Mouse (Mus musculus) embryonic facial prominence, embryonic 11.5 days (tissue): ENCODE measurements around the gene Slc2a13. TPM values are rescaled to one million over a fixed set of nuclear protein-coding genes. Genes with fewer than 3 reads are reported as not detected.

ENCODE experiments used
- ATAC-seq: fragments of 200-750 bp; cut with Nextera tagmentation; replicated peaks from 2 replicates; pipeline ENCODE4 v1.8.0; 2017; ENCODE audit warnings: low read depth; ENCODE audit not compliant: insufficient number of reproducible peaks, low FRiP score, low TSS enrichment
- DNase-seq: peaks from one replicate; pipeline ENCODE4 v3.0.0-alpha.2; 2015; ENCODE audit warnings: low spot score
- H3K27ac ChIP-seq: fragments of 300-500 bp; sonication (generic); replicated peaks from 2 replicates; pipeline ENCODE4 v1.5.1; 2014; ENCODE audit warnings: mild to moderate bottlenecking, low read depth, low read length, control low read depth
- H3K27me3 ChIP-seq: fragments of 300-500 bp; sonication (generic); 2 replicates; pipeline ENCODE4 v1.6.1; 2014; ENCODE audit warnings: mild to moderate bottlenecking, low read length, moderate library complexity, mixed read lengths; ENCODE audit not compliant: control insufficient read depth, insufficient read depth
- H3K36me3 ChIP-seq: fragments of 300-500 bp; sonication (generic); replicated peaks from 2 replicates; pipeline ENCODE4 v1.6.1; 2014; ENCODE audit warnings: low read depth, mild to moderate bottlenecking, low read length, moderate library complexity, mixed read lengths; ENCODE audit not compliant: control insufficient read depth, insufficient read depth
- H3K4me1 ChIP-seq: fragments of 300-500 bp; sonication (generic); 2 replicates; pipeline ENCODE4 v1.6.1; 2014; ENCODE audit warnings: low read length, mixed read lengths; ENCODE audit not compliant: control insufficient read depth, insufficient read depth
- H3K4me2 ChIP-seq: fragments of 300-500 bp; sonication (generic); 2 replicates; pipeline ENCODE4 v1.6.1; 2014; ENCODE audit warnings: low read depth, mild to moderate bottlenecking, control low read depth, low read length, moderate library complexity
- H3K4me3 ChIP-seq: fragments of 300-500 bp; sonication (generic); 2 replicates; pipeline ENCODE4 v1.5.1; 2014; ENCODE audit warnings: low read depth, low read length, control low read depth
- H3K9ac ChIP-seq: fragments of 300-500 bp; sonication (generic); replicated peaks from 2 replicates; pipeline ENCODE4 v1.6.1; 2014; ENCODE audit warnings: mild to moderate bottlenecking, control low read depth, low read length
- H3K9me3 ChIP-seq: fragments of 300-500 bp; sonication (generic); replicated peaks from 2 replicates; pipeline ENCODE4 v1.6.1; 2016; ENCODE audit warnings: mild to moderate bottlenecking, low read length, inconsistent platforms, mixed read lengths; ENCODE audit not compliant: control insufficient read depth
- WGBS: fragments of 180-500 bp; shearing (Covaris S2); extraction: QIAGEN DNeasy Blood & Tissue Kit; methylation state at CpG from one replicate; pipeline ENCODE4 v1.1.7; 2014; 5-methylcytosine and 5-hydroxymethylcytosine counted together
- polyA plus RNA-seq: library from polyadenylated mRNA; unstranded; fragments of >200 nt; fragmentation: Nextera tagmentation; extraction: Ambion mirVana; gene quantifications from 2 replicates; pipeline ENCODE4 v1.2.1, GENCODE M21; 2014

The Slc2a13 gene
- polyA plus RNA-seq, 1 experiment from 2014 or later: 2.0 TPM

- no peak overlapping the region for H3K4me3 ChIP-seq
- 85% methylated on average over 1 of the region's 1 CpGs for WGBS
- no peak for ATAC-seq
- H3K4me1 ChIP-seq: no peaks in the 10 kb centered on the region
- no peak overlapping the region for H3K4me2 ChIP-seq
- H3K9me3 ChIP-seq: no peaks in the 10 kb centered on the region
- H3K36me3 ChIP-seq: no peaks in the 10 kb centered on the region
- no peak overlapping the region for H3K27ac ChIP-seq
- DNase-seq: no peak
- no peak overlapping the region for H3K9ac ChIP-seq
- H3K27me3 ChIP-seq: no peaks in the 10 kb centered on the region
Measured at GRCm38 (mm10) chr15:91381864-91382263, 191.2 kb downstream of the Slc2a13 start.

DNA sequence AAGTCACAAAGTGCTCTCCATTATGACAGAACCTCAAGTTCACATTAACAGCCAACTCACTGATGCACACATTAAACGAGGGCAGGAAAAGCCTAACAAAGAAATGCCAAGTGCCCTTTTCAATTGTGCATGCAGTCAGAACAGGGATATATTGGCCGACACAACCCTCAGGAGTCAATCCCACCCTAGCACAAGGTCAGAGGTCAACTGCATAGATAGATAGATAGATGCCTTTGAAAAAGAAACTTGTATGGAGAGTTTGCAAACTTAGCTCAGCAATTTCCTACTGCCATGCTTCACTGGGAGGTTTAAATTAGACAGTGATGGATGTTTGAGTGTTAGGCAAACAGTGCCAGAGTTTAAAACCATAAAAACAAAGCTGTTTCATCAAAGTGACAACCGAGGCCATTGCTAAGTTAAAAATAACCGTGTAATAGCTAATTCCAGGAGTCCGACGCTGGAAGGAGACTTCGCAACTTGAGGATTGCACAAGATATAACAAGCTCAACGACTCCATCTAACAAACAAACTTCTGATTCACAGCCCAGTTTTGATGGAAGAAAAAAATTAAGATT, 194.2 kb downstream of the Slc2a13 start:
- ATAC-seq: no peak
- no peak overlapping the region for H3K4me3 ChIP-seq
- no peaks in the 10 kb centered on the region for H3K9me3 ChIP-seq
- no peak overlapping the region for H3K27ac ChIP-seq
- no peak for DNase-seq
- H3K27me3 ChIP-seq: no peaks in the 10 kb centered on the region
- no peaks in the 10 kb centered on the region for H3K36me3 ChIP-seq
- H3K4me2 ChIP-seq: no peak overlapping the region
- no peaks in the 10 kb centered on the region for H3K4me1 ChIP-seq
- WGBS: 45% methylated on average over 8 of the region's 8 CpGs
- no peak overlapping the region for H3K9ac ChIP-seq

DNA sequence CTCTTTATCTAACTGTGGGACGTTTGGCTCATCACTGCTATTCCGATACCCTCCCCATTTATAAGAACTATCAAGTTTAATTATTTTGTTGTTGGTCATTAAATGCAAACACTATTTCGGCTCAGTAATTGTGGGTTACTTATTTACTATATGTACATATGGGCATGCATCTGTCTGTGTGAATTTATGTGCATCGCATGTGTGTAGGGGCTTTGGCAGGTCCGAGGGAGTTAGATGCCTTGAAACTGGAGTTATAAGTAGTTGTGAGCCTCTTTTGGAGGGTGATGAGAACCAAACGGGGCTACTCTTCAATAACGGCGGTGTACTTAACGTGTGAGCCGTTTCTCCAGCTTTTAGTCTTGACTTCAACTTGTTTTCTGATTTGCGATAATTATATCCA, 195.5 kb downstream of the Slc2a13 start:
- 89% methylated on average over 11 of the region's 11 CpGs for WGBS
- DNase-seq (no peak), ATAC-seq (no peak)
- Histone ChIP-seq H3K9ac (no peak overlapping the region), H3K4me1 (no peaks in the 10 kb centered on the region), H3K27ac (no peak overlapping the region), H3K4me2 (no peak overlapping the region), H3K27me3 (no peaks in the 10 kb centered on the region), H3K9me3 (no peaks in the 10 kb centered on the region), H3K4me3 (no peak overlapping the region), H3K36me3 (no peaks in the 10 kb centered on the region)

- no peaks in the 10 kb centered on the region for H3K4me1 ChIP-seq
- ATAC-seq (no peak), DNase-seq (no peak)
- 69% methylated on average over 11 of the region's 11 CpGs for WGBS
- no peaks in the 10 kb centered on the region for H3K27me3 ChIP-seq
- no peaks in the 10 kb centered on the region for H3K9me3 ChIP-seq
- H3K27ac ChIP-seq: no peak overlapping the region
- H3K4me2 ChIP-seq: no peak overlapping the region
- H3K4me3 ChIP-seq: no peak overlapping the region
- H3K9ac ChIP-seq: no peak overlapping the region
- no peaks in the 10 kb centered on the region for H3K36me3 ChIP-seq
Measured at GRCm38 (mm10) chr15:91377105-91377504, 196.0 kb downstream of the Slc2a13 start.

DNA sequence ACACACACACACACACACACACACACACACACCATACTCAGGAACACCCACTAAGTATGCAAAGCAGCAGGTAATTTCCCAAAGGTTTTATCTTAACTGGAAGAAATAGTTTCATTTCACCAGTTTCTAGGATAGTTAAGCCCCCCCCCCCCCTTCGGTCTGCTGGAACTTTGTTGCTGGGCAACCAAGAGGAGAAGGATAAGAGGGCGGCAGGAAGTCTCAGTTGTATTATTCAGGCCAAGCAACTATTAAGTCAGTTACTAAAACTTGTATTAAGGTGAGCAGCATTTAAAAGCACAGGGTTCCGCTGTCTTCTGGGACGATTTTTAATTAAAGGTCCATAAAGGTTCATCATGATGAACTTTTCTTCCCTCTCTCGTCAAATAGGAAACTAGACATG, 198.6 kb downstream of the Slc2a13 start:
- no peaks in the 10 kb centered on the region for H3K36me3 ChIP-seq
- no peak overlapping the region for H3K27ac ChIP-seq
- no peaks in the 10 kb centered on the region for H3K4me1 ChIP-seq
- ATAC-seq (no peak), DNase-seq (no peak)
- no peak overlapping the region for H3K9ac ChIP-seq
- no peaks in the 10 kb centered on the region for H3K9me3 ChIP-seq
- 64% methylated on average over 5 of the region's 5 CpGs for WGBS
- H3K27me3 ChIP-seq: no peaks in the 10 kb centered on the region
- no peak overlapping the region for H3K4me3 ChIP-seq
- no peak overlapping the region for H3K4me2 ChIP-seq

DNA sequence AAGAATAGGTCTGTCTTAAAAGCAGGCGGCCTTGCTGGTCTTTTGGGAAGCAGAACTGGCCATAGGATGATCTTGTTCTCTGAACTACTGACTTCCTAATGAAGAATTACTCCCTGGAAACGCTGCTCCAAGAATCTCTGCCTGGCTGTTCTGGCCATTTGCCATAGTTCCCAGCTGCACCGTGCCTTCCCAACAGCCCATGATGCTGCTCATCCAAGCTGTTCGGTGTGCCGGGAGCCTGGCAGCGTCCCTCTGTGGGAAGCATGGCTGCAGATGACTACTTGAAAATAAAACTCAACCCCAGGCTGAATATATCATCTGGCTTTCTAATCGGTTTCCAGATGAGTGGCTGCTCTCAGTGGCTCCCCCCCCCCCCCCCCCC, 199.9 kb downstream of the Slc2a13 start:
- Histone ChIP-seq H3K9ac (no peak overlapping the region), H3K4me2 (no peak overlapping the region), H3K4me1 (no peaks in the 10 kb centered on the region), H3K4me3 (no peak overlapping the region), H3K27me3 (no peaks in the 10 kb centered on the region), H3K36me3 (no peaks in the 10 kb centered on the region), H3K27ac (no peak overlapping the region), H3K9me3 (no peaks in the 10 kb centered on the region)
- DNase-seq (no peak), ATAC-seq (no peak)
- WGBS: 83% methylated on average over 7 of the region's 7 CpGs

GRCm38 (mm10) chr15:91372464-91373202, 200.4 kb downstream of the Slc2a13 start:
- DNase-seq (no peak), ATAC-seq (no peak)
- no peaks in the 10 kb centered on the region for H3K9me3 ChIP-seq
- no peaks in the 10 kb centered on the region for H3K27me3 ChIP-seq
- H3K9ac ChIP-seq: no peak overlapping the region
- H3K36me3 ChIP-seq: no peaks in the 10 kb centered on the region
- no peak overlapping the region for H3K4me2 ChIP-seq
- 88% methylated on average over 9 of the region's 9 CpGs for WGBS
- no peak overlapping the region for H3K4me3 ChIP-seq
- H3K27ac ChIP-seq: no peak overlapping the region
- H3K4me1 ChIP-seq: no peaks in the 10 kb centered on the region

- H3K4me3 ChIP-seq: no peak overlapping the region
- ATAC-seq: no peak; the same call in 1 of the 2 replicates
- no peaks in the 10 kb centered on the region for H3K27me3 ChIP-seq
- no peak overlapping the region for H3K27ac ChIP-seq
- 52% methylated on average over 7 of the region's 7 CpGs for WGBS
- H3K36me3 ChIP-seq: no peaks in the 10 kb centered on the region
- no peak overlapping the region for H3K9ac ChIP-seq
- H3K9me3 ChIP-seq: no peaks in the 10 kb centered on the region
- peak; percentile 38 for DNase-seq
- no peaks in the 10 kb centered on the region for H3K4me1 ChIP-seq
- no peak overlapping the region; the same call in 1 of the 2 replicates for H3K4me2 ChIP-seq
Measured at GRCm38 (mm10) chr15:91371859-91372394, 201.1 kb downstream of the Slc2a13 start.
